Mouse (Mus musculus) heart, embryonic 10.5 days (tissue): Measurements from ENCODE around the gene Nup210l. TPM values are rescaled to one million over a fixed set of nuclear protein-coding genes. Genes with fewer than 3 reads are reported as not detected.

ENCODE experiments used
- DNase-seq: peaks from one replicate; pipeline ENCODE4 v3.0.0-alpha.2; 2017; ENCODE audit warnings: low spot score
- H3K27ac ChIP-seq: fragments of 300-500 bp; sonication (generic); 2 replicates; pipeline ENCODE4 v1.5.1; 2016; ENCODE audit warnings: mild to moderate bottlenecking
- H3K27me3 ChIP-seq: fragments of 300-500 bp; sonication (generic); 2 replicates; pipeline ENCODE4 v1.6.1; 2016; ENCODE audit warnings: mild to moderate bottlenecking; ENCODE audit not compliant: poor library complexity, insufficient read depth, severe bottlenecking
- H3K36me3 ChIP-seq: fragments of 300-500 bp; sonication (generic); 2 replicates; pipeline ENCODE4 v1.6.1; 2016; ENCODE audit warnings: mild to moderate bottlenecking, moderate library complexity
- H3K4me1 ChIP-seq: fragments of 300-500 bp; sonication (generic); 2 replicates; pipeline ENCODE4 v1.6.1; 2016; ENCODE audit warnings: mild to moderate bottlenecking
- H3K4me3 ChIP-seq: fragments of 300-500 bp; sonication (generic); 2 replicates; pipeline ENCODE4 v1.5.1; 2016; ENCODE audit warnings: mild to moderate bottlenecking, moderate library complexity
- H3K9me3 ChIP-seq: fragments of 300-500 bp; sonication (generic); 2 replicates; pipeline ENCODE4 v1.6.1; 2016; ENCODE audit warnings: mild to moderate bottlenecking, moderate library complexity
- WGBS: fragments of 180-500 bp; shearing (Covaris S2); methylation state at CpG from one replicate; pipeline ENCODE4 v1.1.7; 2016; 5-methylcytosine and 5-hydroxymethylcytosine counted together
- polyA plus RNA-seq: library from polyadenylated mRNA; unstranded; fragments of >200 nt; fragmentation: Nextera tagmentation; extraction: Ambion mirVana; gene quantifications from 2 replicates; pipeline ENCODE4 v1.2.1, GENCODE M21; 2016

Gene Nup210l
- polyA plus RNA-seq, 1 experiment from 2014 or later, result 0.46 TPM

- DNase-seq, result no peak
- Histone ChIP-seq H3K4me3 (no peak overlapping the region), H3K27me3 (no peaks in the 10 kb centered on the region), H3K36me3 (peaks cover 16% of the 10 kb centered on the region), H3K9me3 (no peaks in the 10 kb centered on the region), H3K4me1 (no peaks in the 10 kb centered on the region), H3K27ac (0 out of 2 replicates have a peak overlapping the region, but pooled peaks have one; percentile 42)
- 45% methylated on average over 5 of the region's 5 CpGs for WGBS
Observed at GRCm38 (mm10) chr3:90203619-90204018, 99.7 kb downstream of the Nup210l start.

GRCm38 (mm10) chr3:90204582-90204981 lies 100.7 kb downstream of the Nup210l start:
- no peak for DNase-seq
- Histone ChIP-seq H3K4me3 (no peak overlapping the region), H3K27ac (no peak overlapping the region), H3K27me3 (no peaks in the 10 kb centered on the region), H3K9me3 (no peaks in the 10 kb centered on the region), H3K36me3 (peaks cover 24% of the 10 kb centered on the region), H3K4me1 (no peaks in the 10 kb centered on the region)
- 92% methylated on average over 2 of the region's 2 CpGs for WGBS

- Histone ChIP-seq H3K27ac (no peak overlapping the region), H3K9me3 (no peaks in the 10 kb centered on the region), H3K27me3 (no peaks in the 10 kb centered on the region), H3K36me3 (peaks cover 56% of the 10 kb centered on the region), H3K4me1 (peaks cover 15% of the 10 kb centered on the region; the same call in 1 of the 2 replicates), H3K4me3 (no peak overlapping the region)
- no peak for DNase-seq
- 71% methylated on average over 2 of the region's 2 CpGs for WGBS
Observed at GRCm38 (mm10) chr3:90208662-90209061, 104.7 kb downstream of the Nup210l start.

GRCm38 (mm10) chr3:90209908-90210566 lies 106.1 kb downstream of the Nup210l start:
- no peaks in the 10 kb centered on the region for H3K9me3 ChIP-seq
- 84% methylated on average over 5 of the region's 5 CpGs for WGBS
- no peak overlapping the region for H3K4me3 ChIP-seq
- no peak for DNase-seq
- H3K27ac ChIP-seq, result no peak overlapping the region
- H3K27me3 ChIP-seq, result no peaks in the 10 kb centered on the region
- peaks cover 21% of the 10 kb centered on the region; the same call in 1 of the 2 replicates for H3K4me1 ChIP-seq
- H3K36me3 ChIP-seq, result peaks cover 56% of the 10 kb centered on the region

GRCm38 (mm10) chr3:90211475-90212398 lies 107.8 kb downstream of the Nup210l start:
- Histone ChIP-seq H3K9me3 (no peaks in the 10 kb centered on the region), H3K27ac (no peak overlapping the region), H3K4me1 (peaks cover 21% of the 10 kb centered on the region; the same call in 1 of the 2 replicates), H3K27me3 (no peaks in the 10 kb centered on the region), H3K36me3 (peaks cover 51% of the 10 kb centered on the region), H3K4me3 (peak overlapping the region; percentile 80)
- 70% methylated on average over 13 of the region's 13 CpGs for WGBS
- no peak for DNase-seq

GRCm38 (mm10) chr3:90212723-90213122 lies 108.8 kb downstream of the Nup210l start:
- H3K4me3 ChIP-seq, result peak overlapping the region; percentile 80
- H3K36me3 ChIP-seq, result peaks cover 49% of the 10 kb centered on the region
- DNase-seq, result no peak
- no peaks in the 10 kb centered on the region for H3K9me3 ChIP-seq
- 15% methylated on average over 5 of the region's 5 CpGs for WGBS
- H3K4me1 ChIP-seq, result peaks cover 21% of the 10 kb centered on the region; the same call in 1 of the 2 replicates
- H3K27ac ChIP-seq, result peak overlapping the region; percentile 97
- H3K27me3 ChIP-seq, result no peaks in the 10 kb centered on the region

- H3K27ac ChIP-seq, result peak within 1 kb of the TSS; percentile 97
- no peaks in the 10 kb centered on the region for H3K9me3 ChIP-seq
- no peaks in the 10 kb centered on the region for H3K27me3 ChIP-seq
- peak within 1 kb of the TSS; percentile 80 for H3K4me3 ChIP-seq
- DNase-seq, result peak; percentile 98
- peaks cover 21% of the 10 kb centered on the region; the same call in 1 of the 2 replicates for H3K4me1 ChIP-seq
- peaks cover 42% of the 10 kb centered on the region for H3K36me3 ChIP-seq
- under 1% methylated on average over 42 of the region's 42 CpGs for WGBS
Observed at GRCm38 (mm10) chr3:90213377-90213866, 109.5 kb downstream of the Nup210l start, which contains the start of the genes Rps27 and Rab13. Gene Rps27 (minus strand): TSS chr3:90213651. Gene Rab13 (plus strand): TSS chr3:90213695.

GRCm38 (mm10) chr3:90213956-90214684 lies 110.2 kb downstream of the Nup210l start:
- H3K4me1 ChIP-seq, result peaks cover 21% of the 10 kb centered on the region; the same call in 1 of the 2 replicates
- WGBS, result 13% methylated on average over 12 of the region's 12 CpGs
- no peaks in the 10 kb centered on the region for H3K9me3 ChIP-seq
- H3K27ac ChIP-seq, result peak overlapping the region; percentile 97
- no peak for DNase-seq
- no peaks in the 10 kb centered on the region for H3K27me3 ChIP-seq
- H3K4me3 ChIP-seq, result peak overlapping the region; percentile 80
- H3K36me3 ChIP-seq, result peaks cover 35% of the 10 kb centered on the region

GRCm38 (mm10) chr3:90215825-90216380 lies 112.0 kb downstream of the Nup210l start:
- Histone ChIP-seq H3K36me3 (peaks cover 18% of the 10 kb centered on the region), H3K9me3 (no peaks in the 10 kb centered on the region), H3K27ac (no peak overlapping the region), H3K27me3 (no peaks in the 10 kb centered on the region), H3K4me1 (peaks cover 25% of the 10 kb centered on the region; the same call in 1 of the 2 replicates), H3K4me3 (no peak overlapping the region)
- 27% methylated on average over 1 of the region's 1 CpGs for WGBS
- DNase-seq, result no peak

GRCm38 (mm10) chr3:90220088-90220487 lies 116.2 kb downstream of the Nup210l start:
- peaks cover 22% of the 10 kb centered on the region for H3K36me3 ChIP-seq
- peak overlapping the region; percentile 72 for H3K4me3 ChIP-seq
- DNase-seq, result no peak
- H3K27me3 ChIP-seq, result no peaks in the 10 kb centered on the region
- no peaks in the 10 kb centered on the region for H3K9me3 ChIP-seq
- H3K27ac ChIP-seq, result peak overlapping the region; percentile 89
- peaks cover 29% of the 10 kb centered on the region for H3K4me1 ChIP-seq
- WGBS, result 17% methylated on average over 6 of the region's 6 CpGs

- peaks cover 26% of the 10 kb centered on the region for H3K36me3 ChIP-seq
- H3K4me1 ChIP-seq, result peaks cover 29% of the 10 kb centered on the region
- DNase-seq, result peak; percentile 86
- H3K9me3 ChIP-seq, result no peaks in the 10 kb centered on the region
- peak overlapping the region; percentile 89 for H3K27ac ChIP-seq
- H3K27me3 ChIP-seq, result no peaks in the 10 kb centered on the region
- H3K4me3 ChIP-seq, result peak overlapping the region; percentile 72
- WGBS, result under 1% methylated on average over 20 of the region's 20 CpGs
Observed at GRCm38 (mm10) chr3:90220531-90220951, 116.6 kb downstream of the Nup210l start.

GRCm38 (mm10) chr3:90221123-90221522 lies 117.2 kb downstream of the Nup210l start:
- no peaks in the 10 kb centered on the region for H3K27me3 ChIP-seq
- H3K4me1 ChIP-seq, result peaks cover 29% of the 10 kb centered on the region
- H3K27ac ChIP-seq, result peak overlapping the region; percentile 89
- peaks cover 32% of the 10 kb centered on the region for H3K36me3 ChIP-seq
- DNase-seq, result no peak
- no peaks in the 10 kb centered on the region for H3K9me3 ChIP-seq
- 16% methylated on average over 5 of the region's 5 CpGs for WGBS
- H3K4me3 ChIP-seq, result peak overlapping the region; percentile 72
